Mouse (Mus musculus): ENCODE measurements around the gene Rom1. TPM values are rescaled to one million over a fixed set of nuclear protein-coding genes. Genes with fewer than 3 reads are reported as not detected.
"Not testable (repeated sequence)": the region's sequence is repeated elsewhere in the genome, so short reads cannot be mapped to it uniquely, and the experiment has no call there.

The Rom1 gene
- total RNA-seq, 4 experiments from 2014 or later, result 22.0 to 37.5 (median 28.1) TPM

DNA sequence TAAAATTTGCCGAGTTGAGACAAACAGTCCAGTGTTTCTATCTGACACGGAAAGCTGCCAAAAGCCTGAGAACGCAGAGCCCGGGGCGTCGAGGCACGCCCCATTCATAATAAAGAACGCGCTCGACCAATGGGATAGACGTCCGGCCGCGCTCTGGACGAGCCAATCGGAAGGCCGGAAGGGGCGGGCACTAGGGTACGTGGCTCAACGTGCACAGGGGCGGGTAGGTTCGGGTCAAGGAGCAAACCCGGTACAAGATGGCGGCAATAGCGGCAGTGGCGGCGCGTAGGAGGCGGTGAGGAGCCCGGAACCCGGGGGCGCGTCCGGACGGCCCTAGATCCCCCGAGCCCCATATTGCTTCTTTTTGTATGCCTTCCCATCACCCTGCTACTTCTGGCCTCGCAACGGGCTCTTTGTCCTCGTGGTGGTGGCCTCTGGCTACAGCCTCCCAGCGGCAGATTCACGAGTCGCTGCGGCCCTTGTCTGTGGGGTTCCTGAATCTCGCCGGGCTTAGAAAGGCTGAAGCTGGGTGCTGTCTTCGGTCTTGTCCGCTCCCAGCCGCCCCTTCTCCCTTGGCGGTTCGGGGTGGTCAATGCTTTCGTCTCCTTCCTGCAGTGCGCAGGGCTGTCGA lies 31.2 kb downstream of the Rom1 start, which contains the start of gene Ganab:
Gene Ganab, plus strand, starts transcription at position 207 of the 631 bp plus-strand sequence.
- DNase-seq (ENCODE audit: low spot score), result peak; percentile 95

DNA sequence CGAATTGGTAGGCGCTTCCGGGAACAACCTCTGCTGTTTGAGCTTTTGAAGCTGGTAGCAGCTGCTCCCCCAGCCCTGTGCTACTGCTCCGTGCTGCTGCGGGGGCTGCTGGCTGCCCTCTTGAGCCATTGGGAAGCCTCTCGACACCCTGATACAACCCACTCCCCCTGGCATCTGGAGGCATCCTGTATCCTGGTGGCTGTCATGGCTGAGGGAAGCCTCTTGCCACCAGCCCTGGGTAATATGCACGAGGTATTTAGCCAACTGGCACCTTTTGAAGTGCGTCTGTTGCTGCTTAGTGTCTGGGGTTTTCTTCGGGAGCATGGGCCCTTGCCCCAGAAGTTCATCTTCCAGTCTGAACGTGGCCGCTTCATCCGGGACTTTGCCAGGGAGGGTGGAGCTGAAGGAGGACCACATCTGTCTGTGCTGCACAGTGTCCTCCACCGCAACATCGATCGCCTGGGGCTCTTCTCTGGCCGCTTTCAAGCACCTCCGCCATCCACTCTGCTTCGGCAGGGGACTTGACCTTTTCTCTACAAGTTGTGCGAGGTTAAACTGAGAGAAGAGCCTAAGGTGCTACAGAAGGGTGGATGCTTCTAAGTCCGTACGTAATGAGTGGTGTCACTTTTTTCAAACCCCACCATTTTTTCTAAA lies 31.8 kb downstream of the Rom1 start:
- peak; percentile 27 for DNase-seq (ENCODE audit: low spot score)

DNA sequence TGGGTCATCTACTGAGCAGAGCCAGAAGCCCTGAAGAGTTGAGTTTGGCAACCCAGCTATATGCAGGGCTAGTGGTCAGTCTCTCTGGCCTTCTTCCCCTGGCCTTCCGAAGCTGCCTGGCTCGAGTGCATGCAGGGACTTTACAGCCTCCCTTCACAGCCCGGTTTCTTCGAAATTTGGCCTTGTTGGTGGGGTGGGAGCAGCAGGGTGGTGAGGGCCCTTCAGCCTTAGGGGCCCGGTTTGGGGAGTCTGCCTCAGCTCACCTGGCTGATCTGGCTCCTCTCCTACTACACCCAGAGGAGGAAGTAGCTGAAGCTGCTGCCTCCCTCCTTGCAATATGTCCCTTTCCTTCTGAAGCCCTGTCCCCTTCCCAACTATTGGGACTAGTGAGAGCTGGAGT lies 32.9 kb downstream of the Rom1 start:
- not testable (repeated sequence) for DNase-seq (ENCODE audit: low spot score)

DNA sequence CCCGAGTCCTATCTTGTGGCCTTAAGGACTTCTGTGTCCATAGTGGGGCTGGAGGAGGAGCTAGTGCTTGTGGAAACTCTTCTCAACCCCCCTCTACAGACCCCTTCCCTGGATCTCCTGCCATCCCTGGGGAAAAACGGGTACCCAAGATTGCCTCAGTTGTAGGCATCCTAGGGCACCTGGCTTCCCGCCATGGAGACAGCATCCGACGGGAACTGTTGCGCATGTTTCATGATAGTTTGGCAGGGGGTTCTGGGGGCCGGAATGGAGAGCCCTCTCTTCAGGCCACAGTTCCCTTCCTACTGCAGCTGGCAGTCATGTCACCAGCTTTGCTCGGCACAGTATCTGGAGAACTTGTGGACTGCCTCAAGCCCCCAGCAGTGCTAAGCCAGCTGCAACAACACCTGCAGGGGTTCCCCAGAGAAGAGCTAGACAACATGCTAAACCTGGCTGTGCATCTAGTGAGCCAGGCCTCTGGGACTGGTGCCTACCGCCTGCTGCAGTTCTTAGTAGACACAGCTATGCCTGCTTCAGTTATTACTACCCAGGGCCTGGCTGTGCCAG lies 33.7 kb downstream of the Rom1 start:
- DNase-seq (ENCODE audit: low spot score), result no peak

- DNase-seq (ENCODE audit: low spot score), result peak; percentile 88
Measured at GRCm38 (mm10) chr19:8892829-8893766, 36.1 kb downstream of the Rom1 start, which contains the start of gene Ints5. TSS of gene Ints5 (plus strand) at chr19:8893005.

GRCm38 (mm10) chr19:8888511-8889385 lies 40.4 kb downstream of the Rom1 start, which contains the start of the genes 1810009A15Rik and Gm49416:
TSS of gene 1810009A15Rik (plus strand) at chr19:8888853.
TSS of gene Gm49416 (plus strand) at chr19:8888926.
- DNase-seq (ENCODE audit: low spot score), result peak; percentile 95

GRCm38 (mm10) chr19:8887585-8888463 lies 41.3 kb downstream of the Rom1 start:
- no peak for DNase-seq (ENCODE audit: low spot score)

- DNase-seq (ENCODE audit: low spot score), result no peak
Measured at GRCm38 (mm10) chr19:8886916-8887584, 42.1 kb downstream of the Rom1 start.

DNA sequence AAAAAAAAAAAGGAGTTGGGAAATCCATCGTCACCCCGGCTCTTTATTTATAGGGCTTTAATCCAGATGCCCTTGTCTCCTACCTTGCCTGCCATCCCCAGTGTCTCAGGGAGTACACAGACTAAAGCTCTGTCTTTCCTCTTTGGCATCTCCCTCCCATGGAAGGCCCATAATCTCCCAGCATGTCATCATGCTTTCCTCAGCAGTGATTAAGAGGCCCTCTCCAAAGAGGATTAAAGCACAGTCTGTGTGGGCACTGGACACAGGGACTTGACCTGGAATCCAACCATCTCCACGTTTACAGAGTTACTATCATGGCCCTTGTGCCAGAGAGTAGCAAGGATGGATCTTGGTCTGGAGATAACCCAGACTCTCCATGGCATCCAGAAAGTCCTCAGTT lies 45.5 kb downstream of the Rom1 start, which contains the start of the genes Lbhd1 and Gm49403:
Gene Lbhd1, plus strand, starts transcription at position 117 of the 400 bp plus-strand sequence.
Gene Gm49403, plus strand, starts transcription at position 315 of the 400 bp plus-strand sequence.
- DNase-seq (ENCODE audit: low spot score), result no peak

DNA sequence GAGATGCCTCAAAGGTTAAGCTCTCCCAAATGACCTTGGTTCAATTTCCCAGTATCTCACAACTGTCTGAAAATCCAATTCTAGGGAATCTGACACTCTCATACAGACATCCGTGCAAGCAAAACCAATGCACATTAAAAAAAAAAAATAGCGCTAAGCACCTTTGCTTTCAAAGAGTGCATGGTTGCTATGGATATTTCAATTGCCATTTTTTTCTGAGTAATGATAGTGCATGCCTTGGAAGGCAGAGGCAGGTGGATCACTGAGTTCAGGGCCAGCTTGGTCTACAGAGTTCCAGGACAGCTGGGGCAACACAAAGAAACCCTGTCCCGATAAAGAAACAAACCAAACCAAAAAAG lies 48.1 kb downstream of the Rom1 start:
- no peak for DNase-seq (ENCODE audit: low spot score)

- DNase-seq (ENCODE audit: low spot score), result peak; percentile 91
Measured at GRCm38 (mm10) chr19:8880311-8881033, 48.7 kb downstream of the Rom1 start, which contains the start of gene Uqcc3. TSS of gene Uqcc3 (minus strand) at chr19:8880923.

Small RNA genes lying within 50 kb of the gene (microRNA-seq; reads per million reads assigned to microRNA genes)
- not detected for gene Mir5136

Other genes starting within 250 kb of the Rom1 start
- 10 to 100 TPM; 39.5 to 43.6 (median 41.9) TPM for gene Slc3a2, start 206.0 kb downstream of the Rom1 start, total RNA-seq (2022)
- gene Wdr74, start 193.5 kb downstream of the Rom1 start, total RNA-seq (2022), result 10 to 100 TPM; 16.1 to 19.6 (median 17.5) TPM
- gene 1700092M07Rik, start 188.6 kb downstream of the Rom1 start, total RNA-seq (2022), result not detected
- 10 to 100 TPM; 20.9 to 27.3 (median 25.4) TPM for gene Stx5a, start 187.9 kb downstream of the Rom1 start, total RNA-seq (2022)
- 10 to 100 TPM; 30.3 to 42.0 (median 33.7) TPM for gene Nxf1, start 172.3 kb downstream of the Rom1 start, total RNA-seq (2022)
- 100 to 1,000 TPM; 111 to 137 (median 125) TPM for gene Tmem223, start 158.4 kb downstream of the Rom1 start, total RNA-seq (2022)
- gene Tmem179b, start 154.9 kb downstream of the Rom1 start, total RNA-seq (2022), result 10 to 100 TPM; 18.2 to 21.5 (median 19.5) TPM
- 1 to 10 TPM; 5.4 to 9.0 (median 7.7) TPM for gene Taf6l, start 142.9 kb downstream of the Rom1 start, total RNA-seq (2022)
- gene Polr2g, start 130.8 kb downstream of the Rom1 start, total RNA-seq (2022), result 10 to 100 TPM; 52.1 to 60.7 (median 55.4) TPM
- gene Zbtb3, start 126.8 kb downstream of the Rom1 start, total RNA-seq (2022), result 1 to 10 TPM; 1.2 to 2.5 (median 1.5) TPM
- 10 to 100 TPM; 13.7 to 16.4 (median 14.9) TPM for gene Ttc9c, start 110.0 kb downstream of the Rom1 start, total RNA-seq (2022)
- gene Hnrnpul2, start 109.3 kb downstream of the Rom1 start, total RNA-seq (2022), result 10 to 100 TPM; 46.0 to 48.9 (median 46.9) TPM
- under 1 TPM in 1 of 4 experiments, not detected in 3; 0.53 TPM for gene AC129217.1, start 99.6 kb downstream of the Rom1 start, total RNA-seq (2022)
- gene Bscl2, start 91.9 kb downstream of the Rom1 start, total RNA-seq (2022), result 10 to 100 TPM; 21.2 to 28.1 (median 24.2) TPM
- gene Gng3, start 90.2 kb downstream of the Rom1 start, total RNA-seq (2022), result under 1 TPM in 1 of 4 experiments, not detected in 3; 0.22 TPM
- 1 to 10 TPM; 3.4 to 4.7 (median 3.9) TPM for gene Lrrn4cl, start 78.6 kb downstream of the Rom1 start, total RNA-seq (2022)
- gene Ubxn1, start 57.9 kb downstream of the Rom1 start, total RNA-seq (2022), result 100 to 1,000 TPM; 122 to 127 (median 125) TPM
- 10 to 100 TPM; 47.8 to 65.1 (median 52.0) TPM for gene Uqcc3, start 48.4 kb downstream of the Rom1 start, total RNA-seq (2022)
- gene Lbhd1, start 45.6 kb downstream of the Rom1 start, total RNA-seq (2022), result 1 to 10 TPM; 1.8 to 6.1 (median 4.4) TPM
- not detected for gene Gm49403, start 45.4 kb downstream of the Rom1 start, total RNA-seq (2022)
- 10 to 100 TPM; 11.8 to 29.9 (median 21.1) TPM for gene 1810009A15Rik, start 40.5 kb downstream of the Rom1 start, total RNA-seq (2022)
- 1 to 10 TPM; 3.6 to 5.3 (median 4.6) TPM for gene Gm49416, start 40.4 kb downstream of the Rom1 start, total RNA-seq (2022)
- gene Ints5, start 36.4 kb downstream of the Rom1 start, total RNA-seq (2022), result 10 to 100 TPM; 11.0 to 12.0 (median 11.2) TPM
- 10 to 100 TPM; 45.5 to 49.6 (median 47.2) TPM for gene Ganab, start 31.3 kb downstream of the Rom1 start, total RNA-seq (2022)
- gene B3gat3, start 9.0 kb downstream of the Rom1 start, total RNA-seq (2022), result 10 to 100 TPM; 39.3 to 41.5 (median 40.6) TPM
- gene Eml3, start 196 bp upstream of the Rom1 start, total RNA-seq (2022), result 1 to 10 TPM; 7.2 to 9.1 (median 7.5) TPM
- 10 to 100 TPM; 28.2 to 33.7 (median 30.4) TPM for gene Mta2, start 12.5 kb upstream of the Rom1 start, total RNA-seq (2022)
- gene Tut1, start 24.5 kb upstream of the Rom1 start, total RNA-seq (2022), result 10 to 100 TPM in 1 of 4 experiments, 1 to 10 TPM in 3; 8.1 to 10.3 (median 8.6) TPM
- 100 to 1,000 TPM; 209 to 232 (median 227) TPM for gene Eef1g, start 37.7 kb upstream of the Rom1 start, total RNA-seq (2022)
- 100 to 1,000 TPM; 332 to 446 (median 375) TPM for gene Ahnak, start 59.9 kb upstream of the Rom1 start, total RNA-seq (2022)
- 10 to 100 TPM in 1 of 4 experiments, not detected in 3; 44.8 TPM for gene Scgb1a1, start 158.6 kb upstream of the Rom1 start, total RNA-seq (2022)
- 10 to 100 TPM; 31.9 to 37.3 (median 37.2) TPM for gene Asrgl1, start 206.3 kb upstream of the Rom1 start, total RNA-seq (2022)

Measured in heart, adult 8-10 months (tissue).